Mouse (Mus musculus) stomach, embryonic 16.5 days (tissue): ENCODE measurements around the gene Stra6. TPM values are rescaled to one million over a fixed set of nuclear protein-coding genes. Genes with fewer than 3 reads are reported as not detected.

Source experiments
- polyA plus RNA-seq: library from polyadenylated mRNA; unstranded; fragments of >200 nt; fragmentation: Nextera tagmentation; extraction: Ambion mirVana; gene quantifications from 2 replicates; pipeline ENCODE4 v1.2.1, GENCODE M21; 2015

Stra6 gene
- polyA plus RNA-seq, 1 experiment from 2014 or later: 1.4 TPM

Other genes with a start within 250 kb of the Stra6 start
- 4.2 and 4.5 TPM in 2 replicates for gene Arid3b, start 227.0 kb upstream of the Stra6 start, polyA plus RNA-seq
- 82.1 and 89.2 TPM in 2 replicates for gene Ubl7, start 152.8 kb upstream of the Stra6 start, polyA plus RNA-seq
- gene Sema7a, start 123.7 kb upstream of the Stra6 start, polyA plus RNA-seq: 0.34 and 0.65 TPM in 2 replicates
- 1.5 and 7.6 TPM in 2 replicates for gene Cyp11a1, start 57.4 kb upstream of the Stra6 start, polyA plus RNA-seq
- gene Ccdc33, start 55.0 kb downstream of the Stra6 start, polyA plus RNA-seq: not detected in 2 replicates
- 120 and 128 TPM in 2 replicates for gene Islr, start 140.5 kb downstream of the Stra6 start, polyA plus RNA-seq
- 1.3 TPM in 2 replicates for gene Islr2, start 140.5 kb downstream of the Stra6 start, polyA plus RNA-seq
- 17.9 and 19.0 TPM in 2 replicates for gene Pml, start 186.0 kb downstream of the Stra6 start, polyA plus RNA-seq
- 23.7 and 26.0 TPM in 2 replicates for gene Stoml1, start 189.4 kb downstream of the Stra6 start, polyA plus RNA-seq
- 31.0 and 33.4 TPM in 2 replicates for gene Loxl1, start 249.4 kb downstream of the Stra6 start, polyA plus RNA-seq